Mouse (Mus musculus) CH12.LX (cell line): Measurements from ENCODE around the gene Dexi. TPM values are rescaled to one million over a fixed set of nuclear protein-coding genes. Genes with fewer than 3 reads are reported as not detected.
A peak's percentile ranks its signal among the peaks of the same experiment; 100 is the strongest.

Experiments
- DNase-seq: peaks from one replicate; pipeline ENCODE4 v3.0.0-alpha.2; 2013; ENCODE audit errors: extremely low read depth
- H3K27ac ChIP-seq: 2 replicates; pipeline ENCODE4 v1.5.1; 2012; ENCODE audit warnings: low read depth, mild to moderate bottlenecking, control low read depth, moderate library complexity; ENCODE audit not compliant: insufficient read depth
- H3K27me3 ChIP-seq: replicated peaks from 2 replicates; pipeline ENCODE3; 2012; ENCODE audit warnings: inconsistent platforms
- H3K36me3 ChIP-seq, 2 experiments: replicated peaks in 1 of 2; 2 replicates each; pipeline versions ENCODE3 to v1.6.1; 2012; ENCODE audit warnings: inconsistent platforms in 1 of 2, low read length in 1 of 2, mild to moderate bottlenecking in 1 of 2, mixed read lengths in 1 of 2, moderate library complexity in 1 of 2; ENCODE audit not compliant: control insufficient read depth in 1 of 2, insufficient read depth in 1 of 2
- H3K4me1 ChIP-seq, 2 experiments: 2 replicates each; pipeline ENCODE4 v1.6.1; 2012; ENCODE audit warnings: inconsistent platforms in 1 of 2, moderate library complexity in 1 of 2; ENCODE audit not compliant: insufficient read depth in 2 of 2, control insufficient read depth in 1 of 2
- H3K4me2 ChIP-seq: 2 replicates; pipeline ENCODE4 v1.6.1; 2012; ENCODE audit warnings: low read depth, mild to moderate bottlenecking, control low read depth; ENCODE audit not compliant: poor library complexity, insufficient read depth, severe bottlenecking
- H3K4me3 ChIP-seq, 3 experiments: fragments of 150-350 bp in 1 of 3; sonication (generic) in 1 of 3; replicated peaks in 1 of 3; 2 replicates each; pipeline versions ENCODE3 to v1.5.1; 2011 to 2012; ENCODE audit warnings: low read depth in 2 of 3, low read length in 2 of 3, mild to moderate bottlenecking in 2 of 3, moderate library complexity in 2 of 3, control low read depth in 1 of 3, improper control_type of control experiment in 1 of 3, inconsistent platforms in 1 of 3, mixed read lengths in 1 of 3; ENCODE audit not compliant: poor library complexity in 1 of 3
- H3K79me2 ChIP-seq: replicated peaks from 2 replicates; pipeline ENCODE4 v1.6.1; 2012; ENCODE audit warnings: mild to moderate bottlenecking, moderate library complexity; ENCODE audit not compliant: control insufficient read depth, poor library complexity, insufficient read depth, severe bottlenecking; ENCODE audit errors: extremely low read depth
- H3K9ac ChIP-seq: 2 replicates; pipeline ENCODE4 v1.6.1; 2012; ENCODE audit warnings: low read depth, mild to moderate bottlenecking, control low read depth, moderate library complexity; ENCODE audit not compliant: insufficient read depth
- H3K9me3 ChIP-seq: replicated peaks from 2 replicates; pipeline ENCODE3; 2012; ENCODE audit warnings: low read length, inconsistent platforms, mixed read lengths
- CHD1 ChIP-seq: IDR thresholded peaks from 2 replicates; pipeline ENCODE4 v1.6.1; 2012; ENCODE audit warnings: low read depth, low read length, improper control_type of control experiment, inconsistent platforms
- CHD2 ChIP-seq: IDR thresholded peaks from 2 replicates; pipeline ENCODE4 v1.6.1; 2011; ENCODE audit warnings: low read length, improper control_type of control experiment
- CTCF ChIP-seq, 2 experiments: IDR thresholded peaks in 1 of 2; conservative IDR thresholded peaks in 1 of 2; 2 replicates each; pipeline ENCODE4 v1.5.1; 2011 to 2012; ENCODE audit warnings: low read depth in 2 of 2, low read length in 2 of 2, improper control_type of control experiment in 1 of 2, inconsistent platforms in 1 of 2, mild to moderate bottlenecking in 1 of 2, moderate library complexity in 1 of 2
- E2F4 ChIP-seq: IDR thresholded peaks from 2 replicates; pipeline ENCODE4 v1.6.1; 2011; ENCODE audit warnings: low read depth, low read length, improper control_type of control experiment; ENCODE audit not compliant: insufficient replicate concordance
- ELF1 ChIP-seq: IDR thresholded peaks from 2 replicates; pipeline ENCODE4 v1.6.1; 2014; ENCODE audit warnings: low read depth, mild to moderate bottlenecking, inconsistent platforms, low read length, improper control_type of control experiment
- EP300 ChIP-seq: IDR thresholded peaks from 2 replicates; pipeline ENCODE4 v1.6.1; 2011; ENCODE audit warnings: low read length, improper control_type of control experiment
- ETS1 ChIP-seq: conservative IDR thresholded peaks from 2 replicates; pipeline ENCODE4 v1.6.1; 2012; ENCODE audit warnings: low read depth, mild to moderate bottlenecking, inconsistent platforms, low read length, improper control_type of control experiment, moderate library complexity
- GABPA ChIP-seq: IDR thresholded peaks from 2 replicates; pipeline ENCODE4 v1.6.1; 2012; ENCODE audit warnings: low read depth, low read length, improper control_type of control experiment, inconsistent platforms; ENCODE audit not compliant: insufficient replicate concordance
- HCFC1 ChIP-seq: IDR thresholded peaks from 2 replicates; pipeline ENCODE4 v1.6.1; 2012; ENCODE audit warnings: low read depth, mild to moderate bottlenecking, inconsistent platforms, low read length, improper control_type of control experiment
- IRF4 ChIP-seq: IDR thresholded peaks from 2 replicates; pipeline ENCODE4 v1.6.1; 2014; ENCODE audit warnings: low read depth, mild to moderate bottlenecking, inconsistent platforms, low read length, improper control_type of control experiment
- JUN ChIP-seq: IDR thresholded peaks from 2 replicates; pipeline ENCODE4 v1.6.1; 2011; ENCODE audit warnings: low read depth, mild to moderate bottlenecking, low read length, improper control_type of control experiment, moderate library complexity; ENCODE audit not compliant: insufficient read depth
- JUND ChIP-seq: conservative IDR thresholded peaks from 2 replicates; pipeline ENCODE4 v1.6.1; 2011; ENCODE audit warnings: low read depth, low read length, improper control_type of control experiment
- KAT2A ChIP-seq: IDR thresholded peaks from 2 replicates; pipeline ENCODE4 v1.6.1; 2012; ENCODE audit warnings: low read length, improper control_type of control experiment, inconsistent platforms; ENCODE audit not compliant: insufficient replicate concordance
- MAFK ChIP-seq: IDR thresholded peaks from 2 replicates; pipeline ENCODE4 v1.6.1; 2011; ENCODE audit warnings: low read length, improper control_type of control experiment; ENCODE audit not compliant: insufficient replicate concordance
- MAX ChIP-seq: IDR thresholded peaks from 2 replicates; pipeline ENCODE4 v1.6.1; 2011; ENCODE audit warnings: low read length, improper control_type of control experiment
- MAZ ChIP-seq: IDR thresholded peaks from 2 replicates; pipeline ENCODE4 v1.6.1; 2012; ENCODE audit warnings: low read depth, mild to moderate bottlenecking, inconsistent platforms, low read length, improper control_type of control experiment, moderate library complexity
- MEF2A ChIP-seq: IDR thresholded peaks from 2 replicates; pipeline ENCODE4 v1.6.1; 2014; ENCODE audit warnings: low read depth, mild to moderate bottlenecking, inconsistent platforms, low read length, improper control_type of control experiment, borderline replicate concordance
- MYC ChIP-seq: IDR thresholded peaks from 2 replicates; pipeline ENCODE4 v1.6.1; 2011; ENCODE audit warnings: low read depth, mild to moderate bottlenecking, improper control_type of control experiment, low read length
- NELFE ChIP-seq: IDR thresholded peaks from 2 replicates; pipeline ENCODE4 v1.6.1; 2011; ENCODE audit warnings: low read depth, low read length, improper control_type of control experiment
- NRF1 ChIP-seq: IDR thresholded peaks from 2 replicates; pipeline ENCODE4 v1.6.1; 2014; ENCODE audit warnings: low read depth, mild to moderate bottlenecking, inconsistent platforms, low read length, improper control_type of control experiment, moderate library complexity
- PAX5 ChIP-seq: IDR thresholded peaks from 2 replicates; pipeline ENCODE4 v1.6.1; 2012; ENCODE audit warnings: low read length, inconsistent platforms, mixed read lengths
- POLR2AphosphoS2 ChIP-seq: IDR thresholded peaks from 2 replicates; pipeline ENCODE4 v1.6.1; 2011; ENCODE audit warnings: low read depth, low read length, improper control_type of control experiment
- RAD21 ChIP-seq: IDR thresholded peaks from 2 replicates; pipeline ENCODE4 v1.6.1; 2011; ENCODE audit warnings: low read depth, mild to moderate bottlenecking, low read length, improper control_type of control experiment, moderate library complexity
- RCOR1 ChIP-seq: conservative IDR thresholded peaks from 2 replicates; pipeline ENCODE4 v1.6.1; 2012; ENCODE audit warnings: low read depth, mild to moderate bottlenecking, inconsistent platforms, low read length, improper control_type of control experiment
- SIN3A ChIP-seq: IDR thresholded peaks from 2 replicates; pipeline ENCODE4 v1.6.1; 2012; ENCODE audit warnings: low read length, improper control_type of control experiment, inconsistent platforms
- SMC3 ChIP-seq: IDR thresholded peaks from 2 replicates; pipeline ENCODE4 v1.6.1; 2011; ENCODE audit warnings: low read depth, low read length, improper control_type of control experiment
- TBP ChIP-seq: conservative IDR thresholded peaks from 2 replicates; pipeline ENCODE4 v1.6.1; 2011; ENCODE audit warnings: low read depth, low read length, improper control_type of control experiment
- ZMIZ1 ChIP-seq: IDR thresholded peaks from 2 replicates; pipeline ENCODE4 v1.6.1; 2012; ENCODE audit warnings: low read depth, mild to moderate bottlenecking, inconsistent platforms, low read length, improper control_type of control experiment
- dilution Hi-C: fragments of 300-500 bp; cut with MboI; formaldehyde crosslinking; loops from 2 replicates; pipeline ENCODE4 v1.14.3; 2020; ENCODE audit warnings: low sequenced_read_pairs; ENCODE audit not compliant: extremely low pct_unique_long_range_greater_than_20kb, extremely low pct_ligation_motif_present
- in situ Hi-C: fragments of 300-500 bp; cut with MboI; formaldehyde crosslinking; loops from 3 replicates; pipeline ENCODE4 v1.14.3; 2019; ENCODE audit warnings: low sequenced_read_pairs, low pct_ligation_motif_present, low pct_unique_long_range_greater_than_20kb, mixed read lengths
- polyA plus RNA-seq: library from polyadenylated mRNA; unstranded; fragments of >175 nt; gene quantifications from 2 replicates; pipeline ENCODE4 v1.2.1, GENCODE M21; 2012; ENCODE audit warnings: low read depth; ENCODE audit not compliant: insufficient read length
- total RNA-seq, 2 experiments: library from RNA; depleted of rRNA; stranded (reverse); fragments of 300-350 nt in 1 of 2; fragments of >200 nt in 1 of 2; gene quantifications; 2 replicates each; pipeline ENCODE4 v1.2.3; 2012 to 2014

The Dexi gene
- total and polyA plus RNA-seq, 3 experiments, result 11.3 to 19.6 (median 14.1) TPM

- Histone ChIP-seq H3K9me3 (no peaks in the 10 kb centered on the region), H3K9ac (no peak overlapping the region), H3K27ac (peak overlapping the region; percentile 12), H3K4me3 (peak overlapping the region in 2 of 3 experiments; percentile 70 to 81), H3K79me2 (peaks cover 9% of the 10 kb centered on the region), H3K27me3 (no peaks in the 10 kb centered on the region), H3K36me3 (peaks cover 3 to 47% of the 10 kb centered on the region in 2 experiments), H3K4me1 (peaks cover 34 to 58% of the 10 kb centered on the region in 2 experiments), H3K4me2 (no peak overlapping the region; the same call in 1 of the 2 replicates)
- TF ChIP-seq CHD2, result 0 out of 2 replicates have a peak, but pooled peaks have one; percentile 35
- no peak for TF ChIP-seq SMC3
- TF ChIP-seq HCFC1, result no peak
- TF ChIP-seq ZMIZ1, result no peak
- 0 out of 2 replicates have a peak, but pooled peaks have one; percentile 35 for TF ChIP-seq EP300
- TF ChIP-seq ETS1, result no peak
- 0 out of 2 replicates have a peak, but pooled peaks have one; percentile 22 for TF ChIP-seq MAX
- peak; percentile 67 for TF ChIP-seq CHD1
- TF ChIP-seq IRF4, result 0 out of 2 replicates have a peak, but pooled peaks have one; percentile 5
- 0 out of 2 replicates have a peak, but pooled peaks have one; percentile 39 for TF ChIP-seq SIN3A
- dilution Hi-C loops, result no loop called here
- no peak for DNase-seq
- in situ Hi-C loops, result no loop called here
Observed at GRCm38 (mm10) chr16:10491716-10492115, 51.1 kb downstream of the Dexi start.

- peak overlapping the region; percentile 59 to 81 (median 70) for H3K4me3 ChIP-seq
- dilution Hi-C loops (no loop called here), in situ Hi-C loops (no loop called here)
- H3K27me3 ChIP-seq, result no peaks in the 10 kb centered on the region
- H3K36me3 ChIP-seq, result peaks cover 3 to 44% of the 10 kb centered on the region in 2 experiments
- H3K27ac ChIP-seq, result peak overlapping the region; percentile 50
- H3K9ac ChIP-seq, result peak overlapping the region; percentile 39
- DNase-seq, result no peak
- peaks cover 9% of the 10 kb centered on the region for H3K79me2 ChIP-seq
- H3K9me3 ChIP-seq, result no peaks in the 10 kb centered on the region
- H3K4me1 ChIP-seq, result peaks cover 28 to 57% of the 10 kb centered on the region in 2 experiments
- H3K4me2 ChIP-seq, result peak overlapping the region; percentile 94
- TF ChIP-seq KAT2A, result 0 out of 2 replicates have a peak, but pooled peaks have one; percentile 33
- TF ChIP-seq MAX, result 0 out of 2 replicates have a peak, but pooled peaks have one; percentile 31
- no peak for TF ChIP-seq JUN
- TF ChIP-seq MEF2A, result 0 out of 2 replicates have a peak, but pooled peaks have one; percentile 16
- peak; percentile 42 for TF ChIP-seq SMC3
- TF ChIP-seq MYC, result 0 out of 2 replicates have a peak, but pooled peaks have one; percentile 33
- 0 out of 2 replicates have a peak, but pooled peaks have one; percentile 6 for TF ChIP-seq TBP
- TF ChIP-seq ETS1, result no peak
- peak; percentile 61; the same call in 1 of the 2 replicates for TF ChIP-seq ZMIZ1
- no peak for TF ChIP-seq PAX5
- TF ChIP-seq CTCF (conservative IDR thresholded peaks at IDR 0.05 in 1 of 2, IDR thresholded peaks at IDR 0.05 in 1 of 2; ENCODE audit: low read depth in 2 of 2, low read length in 2 of 2), result peak in 1 of 2 experiments; percentile 52; a peak in 2 of 4 replicates
- TF ChIP-seq E2F4, result no peak
- TF ChIP-seq ELF1, result 0 out of 2 replicates have a peak, but pooled peaks have one; percentile 19
- TF ChIP-seq HCFC1, result no peak
- no peak for TF ChIP-seq IRF4
- TF ChIP-seq MAFK, result no peak
- TF ChIP-seq NRF1, result no peak
- TF ChIP-seq GABPA, result no peak
- no peak; the same call in 1 of the 2 replicates for TF ChIP-seq SIN3A
- 0 out of 2 replicates have a peak, but pooled peaks have one; percentile 9 for TF ChIP-seq MAZ
- TF ChIP-seq NELFE, result peak; percentile 18; the same call in 1 of the 2 replicates
- TF ChIP-seq RAD21, result peak; percentile 50
- no peak for TF ChIP-seq CHD2
- no peak for TF ChIP-seq JUND
- no peak for TF ChIP-seq CHD1
- TF ChIP-seq POLR2AphosphoS2, result no peak
- no peak for TF ChIP-seq RCOR1
Observed at GRCm38 (mm10) chr16:10490503-10491150, 52.2 kb downstream of the Dexi start.
